Mouse (Mus musculus): ENCODE results near the gene 2610021A01Rik. TPM values are rescaled to one million over a fixed set of nuclear protein-coding genes. Genes with fewer than 3 reads are reported as not detected.
"Not testable (repeated sequence)": the region's sequence is repeated elsewhere in the genome, so short reads cannot be mapped to it uniquely, and the experiment has no call there.

Gene 2610021A01Rik
- polyA plus RNA-seq, 1 experiment from 2014 or later, result 12.8 TPM

GRCm38 (mm10) chr7:41633221-41633984, 34.4 kb downstream of the 2610021A01Rik start:
- peaks cover 6% of the 10 kb centered on the region for H3K4me1 ChIP-seq

GRCm38 (mm10) chr7:41674326-41674725, 75.3 kb downstream of the 2610021A01Rik start:
- not testable (repeated sequence) for H3K9me3 ChIP-seq (replicated peaks); H3K27me3 ChIP-seq (replicated peaks); H3K9ac ChIP-seq (replicated peaks); ATAC-seq (ENCODE audit: low FRiP score); H3K4me3 ChIP-seq (replicated peaks); H3K27ac ChIP-seq (replicated peaks); H3K4me2 ChIP-seq; H3K4me1 ChIP-seq; H3K36me3 ChIP-seq
- 70% methylated on average over 1 of the region's 1 CpGs for WGBS

More at GRCm38 (mm10) chr7:41633221-41633984, 34.4 kb downstream of the 2610021A01Rik start:
- peak overlapping the region; percentile 85 for H3K4me2 ChIP-seq
- peaks cover 35% of the 10 kb centered on the region for H3K36me3 ChIP-seq
- peak; percentile 97 for ATAC-seq (ENCODE audit: low FRiP score)
- peak overlapping the region; percentile 71 for H3K4me3 ChIP-seq (replicated peaks)
- peaks cover 3% of the 10 kb centered on the region; the same call in 1 of the 2 replicates for H3K9me3 ChIP-seq (replicated peaks)
- peak overlapping the region; percentile 82 for H3K9ac ChIP-seq (replicated peaks)
- under 1% methylated on average over 25 of the region's 26 CpGs for WGBS
- no peaks in the 10 kb centered on the region for H3K27me3 ChIP-seq (replicated peaks)
- H3K27ac ChIP-seq (replicated peaks), result peak overlapping the region; percentile 98

Other genes starting within 250 kb of the 2610021A01Rik start
- gene AI987944, start 205.9 kb upstream of the 2610021A01Rik start, polyA plus RNA-seq (2015; fragmentation: Nextera tagmentation; extraction: Ambion mirVana), result 9.3 and 10.4 TPM in 2 replicates
- 0.64 and 0.77 TPM in 2 replicates for gene Vmn2r57, start 150.5 kb upstream of the 2610021A01Rik start, polyA plus RNA-seq (2015; fragmentation: Nextera tagmentation; extraction: Ambion mirVana)
- 0.09 and 0.20 TPM in 2 replicates for gene Gm20449, start 99.8 kb upstream of the 2610021A01Rik start, polyA plus RNA-seq (2015; fragmentation: Nextera tagmentation; extraction: Ambion mirVana)
- gene AW146154, start 99.3 kb upstream of the 2610021A01Rik start, polyA plus RNA-seq (2015; fragmentation: Nextera tagmentation; extraction: Ambion mirVana), result 4.4 and 6.2 TPM in 2 replicates
- 0.19 TPM in 1 of 2 replicates, not detected in the other for gene Gm6871, start 25.6 kb upstream of the 2610021A01Rik start, polyA plus RNA-seq (2015; fragmentation: Nextera tagmentation; extraction: Ambion mirVana)
- gene Zfp788, start 34.0 kb downstream of the 2610021A01Rik start, polyA plus RNA-seq (2015; fragmentation: Nextera tagmentation; extraction: Ambion mirVana), result 21.9 and 24.0 TPM in 2 replicates